Mouse (Mus musculus): ENCODE data around the gene Ccdc92b. TPM values are rescaled to one million over a fixed set of nuclear protein-coding genes. Genes with fewer than 3 reads are reported as not detected.

The Ccdc92b gene
- polyA plus RNA-seq, 1 experiment = 0.01 TPM

- H3K79me3 ChIP-seq (ENCODE audit: low read depth) = peaks cover 52% of the 10 kb centered on the region
- peak overlapping the region; percentile 95 for H3ac ChIP-seq (ENCODE audit: control insufficient read depth, insufficient read length, low read depth)
- no peaks in the 10 kb centered on the region for H3K27me3 ChIP-seq (ENCODE audit: control insufficient read depth, insufficient read depth, insufficient read length)
Observed at GRCm38 (mm10) chr11:74649647-74650551, 30.5 kb downstream of the Ccdc92b start.

GRCm38 (mm10) chr11:74650576-74651100 lies 31.2 kb downstream of the Ccdc92b start:
- Histone ChIP-seq H3K4me3 (ENCODE audit: insufficient read depth, poor library complexity, severe bottlenecking) (peak overlapping the region; percentile 96), H3K79me2 (ENCODE audit: control insufficient read depth, insufficient read depth) (peaks cover 64% of the 10 kb centered on the region), H3K79me3 (ENCODE audit: low read depth) (peaks cover 60% of the 10 kb centered on the region), H3K27me3 (ENCODE audit: control insufficient read depth, insufficient read depth, insufficient read length) (no peaks in the 10 kb centered on the region), H3K36me3 (ENCODE audit: control insufficient read depth, insufficient read depth) (peaks cover 34% of the 10 kb centered on the region), H3ac (ENCODE audit: control insufficient read depth, insufficient read length, low read depth) (peak overlapping the region; percentile 41)
- no peak for TF ChIP-seq USF1 (IDR thresholded peaks at IDR 0.05; ENCODE audit: low read depth)

More at GRCm38 (mm10) chr11:74649647-74650551, 30.5 kb downstream of the Ccdc92b start:
- H3K36me3 ChIP-seq (ENCODE audit: control insufficient read depth, insufficient read depth) = peaks cover 34% of the 10 kb centered on the region
- H3K4me3 ChIP-seq (ENCODE audit: insufficient read depth, poor library complexity, severe bottlenecking) = peak overlapping the region; percentile 96
- TF ChIP-seq MYOD1 (IDR thresholded peaks at IDR 0.05; ENCODE audit: control insufficient read depth, insufficient read length, low read depth) = no peak
- H3K79me2 ChIP-seq (ENCODE audit: control insufficient read depth, insufficient read depth) = peaks cover 57% of the 10 kb centered on the region

- H3K79me2 ChIP-seq (ENCODE audit: control insufficient read depth, insufficient read depth) = peaks cover 86% of the 10 kb centered on the region
- no peak for TF ChIP-seq CTCF (IDR thresholded peaks at IDR 0.05; ENCODE audit: control insufficient read depth, insufficient read depth, insufficient read length)
- TF ChIP-seq MAX (IDR thresholded peaks at IDR 0.05) = no peak
- no peak for TF ChIP-seq CEBPB (IDR thresholded peaks at IDR 0.05; ENCODE audit: low read depth)
- TF ChIP-seq MYOD1 (IDR thresholded peaks at IDR 0.05; ENCODE audit: control insufficient read depth, insufficient read length, low read depth) = no peak
- TF ChIP-seq USF1 (IDR thresholded peaks at IDR 0.05; ENCODE audit: low read depth) = no peak
- no peak overlapping the region for H3ac ChIP-seq (ENCODE audit: control insufficient read depth, insufficient read length, low read depth)
- peaks cover 52% of the 10 kb centered on the region for H3K36me3 ChIP-seq (ENCODE audit: control insufficient read depth, insufficient read depth)
- no peaks in the 10 kb centered on the region for H3K27me3 ChIP-seq (ENCODE audit: control insufficient read depth, insufficient read depth, insufficient read length)
- peaks cover 76% of the 10 kb centered on the region for H3K79me3 ChIP-seq (ENCODE audit: low read depth)
- no peak overlapping the region for H3K4me3 ChIP-seq (ENCODE audit: insufficient read depth, poor library complexity, severe bottlenecking)
Observed at GRCm38 (mm10) chr11:74652791-74653191, 33.4 kb downstream of the Ccdc92b start.

GRCm38 (mm10) chr11:74653385-74653784 lies 34.0 kb downstream of the Ccdc92b start:
- no peak overlapping the region for H3K4me3 ChIP-seq (ENCODE audit: insufficient read depth, poor library complexity, severe bottlenecking)
- TF ChIP-seq CEBPB (IDR thresholded peaks at IDR 0.05; ENCODE audit: low read depth) (no peak), MAX (IDR thresholded peaks at IDR 0.05) (no peak), MYOD1 (IDR thresholded peaks at IDR 0.05; ENCODE audit: control insufficient read depth, insufficient read length, low read depth) (no peak), MYOG (IDR thresholded peaks at IDR 0.05; ENCODE audit: control insufficient read depth, extremely low read depth, insufficient read length) (no peak), CTCF (IDR thresholded peaks at IDR 0.05; ENCODE audit: control insufficient read depth, insufficient read depth, insufficient read length) (no peak), FOSL1 (IDR thresholded peaks at IDR 0.05; ENCODE audit: insufficient read depth, low read length, poor library complexity, severe bottlenecking) (no peak), USF1 (IDR thresholded peaks at IDR 0.05; ENCODE audit: low read depth) (no peak)
- peaks cover 87% of the 10 kb centered on the region for H3K79me2 ChIP-seq (ENCODE audit: control insufficient read depth, insufficient read depth)
- no peaks in the 10 kb centered on the region for H3K27me3 ChIP-seq (ENCODE audit: control insufficient read depth, insufficient read depth, insufficient read length)
- H3K79me3 ChIP-seq (ENCODE audit: low read depth) = peaks cover 77% of the 10 kb centered on the region
- peaks cover 58% of the 10 kb centered on the region for H3K36me3 ChIP-seq (ENCODE audit: control insufficient read depth, insufficient read depth)
- H3ac ChIP-seq (ENCODE audit: control insufficient read depth, insufficient read length, low read depth) = no peak overlapping the region

GRCm38 (mm10) chr11:74655941-74656340 lies 36.5 kb downstream of the Ccdc92b start:
- Histone ChIP-seq H3K27me3 (ENCODE audit: control insufficient read depth, insufficient read depth, insufficient read length) (no peaks in the 10 kb centered on the region), H3ac (ENCODE audit: control insufficient read depth, insufficient read length, low read depth) (no peak overlapping the region), H3K36me3 (ENCODE audit: control insufficient read depth, insufficient read depth) (peaks cover 81% of the 10 kb centered on the region), H3K79me2 (ENCODE audit: control insufficient read depth, insufficient read depth) (peaks cover 70% of the 10 kb centered on the region), H3K79me3 (ENCODE audit: low read depth) (peaks cover 64% of the 10 kb centered on the region), H3K4me3 (ENCODE audit: insufficient read depth, poor library complexity, severe bottlenecking) (no peak overlapping the region)
- TF ChIP-seq CEBPB (IDR thresholded peaks at IDR 0.05; ENCODE audit: low read depth) (no peak), MYOG (IDR thresholded peaks at IDR 0.05; ENCODE audit: control insufficient read depth, extremely low read depth, insufficient read length) (no peak), CTCF (IDR thresholded peaks at IDR 0.05; ENCODE audit: control insufficient read depth, insufficient read depth, insufficient read length) (no peak), MYOD1 (IDR thresholded peaks at IDR 0.05; ENCODE audit: control insufficient read depth, insufficient read length, low read depth) (no peak), MAX (IDR thresholded peaks at IDR 0.05) (no peak), USF1 (IDR thresholded peaks at IDR 0.05; ENCODE audit: low read depth) (no peak)

- TF ChIP-seq FOSL1 (IDR thresholded peaks at IDR 0.05; ENCODE audit: insufficient read depth, low read length, poor library complexity, severe bottlenecking) = no peak
- Histone ChIP-seq H3K36me3 (ENCODE audit: control insufficient read depth, insufficient read depth) (peaks cover 89% of the 10 kb centered on the region), H3K27me3 (ENCODE audit: control insufficient read depth, insufficient read depth, insufficient read length) (no peaks in the 10 kb centered on the region), H3K79me3 (ENCODE audit: low read depth) (peaks cover 20% of the 10 kb centered on the region), H3ac (ENCODE audit: control insufficient read depth, insufficient read length, low read depth) (no peak overlapping the region), H3K4me3 (ENCODE audit: insufficient read depth, poor library complexity, severe bottlenecking) (no peak overlapping the region), H3K79me2 (ENCODE audit: control insufficient read depth, insufficient read depth) (peaks cover 38% of the 10 kb centered on the region)
Observed at GRCm38 (mm10) chr11:74660336-74660735, 40.9 kb downstream of the Ccdc92b start.

All from C2C12 (cell line).